Comparison of ENCODE assay signal across 18 mouse cellular contexts in genomic region chr1:89786793-89787192, GRCm38 (mm10).
"Had no signal": no experiment of that assay in that cellular context is flagged by ENCODE, and none has a peak within 500 bp of the region (broad histone marks: within the 10 kb centered on the region; RNA-seq: fewer than 3 reads in every experiment).

No protein-coding gene starts in this region.

- ATAC-seq: hindbrain, postnatal 0 days; intestine, embryonic 15.5 days; intestine, postnatal 0 days; liver, postnatal 0 days had no signal

- DNase-seq: gastrocnemius, adult 2 months; gastrocnemius, postnatal 10 days; gastrocnemius, postnatal 25 days; heart, adult 11 months; heart, adult 2 months; heart, postnatal 14 days; heart, postnatal 4 days; kidney, adult 18-20 months; kidney, adult 8-10 months; kidney, postnatal 10 days; kidney, postnatal 25 days; kidney, postnatal 4 days; liver; liver, embryonic 13.5 days; liver, postnatal 0 days had no signal
